Mouse (Mus musculus) kidney, embryonic 16.5 days (tissue): Measurements from ENCODE around the gene Tmed5. TPM values are rescaled to one million over a fixed set of nuclear protein-coding genes. Genes with fewer than 3 reads are reported as not detected.

ENCODE experiments used
- ATAC-seq: fragments of 200-750 bp; cut with Nextera tagmentation; 2 replicates; pipeline ENCODE4 v1.8.0; 2017; ENCODE audit warnings: moderate TSS enrichment; ENCODE audit not compliant: low FRiP score, low TSS enrichment
- H3K27ac ChIP-seq: fragments of 300-500 bp; sonication (generic); 2 replicates; pipeline ENCODE4 v1.5.1; 2014; ENCODE audit warnings: low read length
- H3K27me3 ChIP-seq: fragments of 300-500 bp; sonication (generic); 2 replicates; pipeline ENCODE4 v1.6.1; 2014; ENCODE audit warnings: low read length, control low read depth, mixed read lengths; ENCODE audit not compliant: insufficient read depth
- H3K36me3 ChIP-seq: fragments of 300-500 bp; sonication (generic); 2 replicates; pipeline ENCODE4 v1.6.1; 2014; ENCODE audit warnings: low read length, control low read depth, mixed read lengths; ENCODE audit not compliant: insufficient read depth
- H3K4me1 ChIP-seq: fragments of 300-500 bp; sonication (generic); 2 replicates; pipeline ENCODE4 v1.6.1; 2014; ENCODE audit warnings: low read length, control low read depth, mixed read lengths; ENCODE audit not compliant: insufficient read depth
- H3K4me2 ChIP-seq: fragments of 300-500 bp; sonication (generic); replicated peaks from 2 replicates; pipeline ENCODE4 v1.6.1; 2014; ENCODE audit warnings: low read depth, low read length
- H3K4me3 ChIP-seq: fragments of 300-500 bp; sonication (generic); 2 replicates; pipeline ENCODE4 v1.5.1; 2014; ENCODE audit warnings: mild to moderate bottlenecking, low read length
- H3K9ac ChIP-seq: fragments of 300-500 bp; sonication (generic); replicated peaks from 2 replicates; pipeline ENCODE4 v1.6.1; 2014; ENCODE audit warnings: low read length
- H3K9me3 ChIP-seq: fragments of 300-500 bp; sonication (generic); 2 replicates; pipeline ENCODE4 v1.6.1; 2016; ENCODE audit warnings: low read length, control low read depth
- WGBS: fragments of 180-500 bp; shearing (Covaris S2); extraction: QIAGEN DNeasy Blood & Tissue Kit; methylation state at CpG from one replicate; pipeline ENCODE4 v1.1.7; 2014; 5-methylcytosine and 5-hydroxymethylcytosine counted together
- polyA plus RNA-seq: library from polyadenylated mRNA; unstranded; fragments of >200 nt; fragmentation: Nextera tagmentation; extraction: Ambion mirVana; gene quantifications from 2 replicates; pipeline ENCODE4 v1.2.1, GENCODE M21; 2015

The Tmed5 gene
- 40.3 and 42.0 TPM in 2 replicates for polyA plus RNA-seq

- peak within 1 kb of the TSS; percentile 86 for H3K9ac ChIP-seq
- H3K27ac ChIP-seq: peak within 1 kb of the TSS; percentile 94
- ATAC-seq: peak; percentile 99
- no peaks in the 10 kb centered on the region for H3K27me3 ChIP-seq
- H3K4me1 ChIP-seq: 0 out of 2 replicates have a peak, but pooled peaks cover 7% of the 10 kb centered on the region
- 0 out of 2 replicates have a peak, but pooled peaks cover 2% of the 10 kb centered on the region for H3K36me3 ChIP-seq
- peak within 1 kb of the TSS; percentile 96 for H3K4me3 ChIP-seq
- WGBS: under 1% methylated on average over 65 of the region's 65 CpGs
- H3K9me3 ChIP-seq: no peaks in the 10 kb centered on the region
- peak within 1 kb of the TSS; percentile 70 for H3K4me2 ChIP-seq
Observed at GRCm38 (mm10) chr5:108132441-108133243, at the start of gene Tmed5, which contains the start of gene Ccdc18. Gene Tmed5 (minus strand): TSS chr5:108132620. Gene Ccdc18 (plus strand): TSS chr5:108132875.

GRCm38 (mm10) chr5:108163695-108164094 lies 31.3 kb upstream of the Tmed5 start:
- 44% methylated on average over 1 of the region's 1 CpGs for WGBS
- H3K4me2 ChIP-seq: no peak overlapping the region

GRCm38 (mm10) chr5:108160796-108161195 lies 28.4 kb upstream of the Tmed5 start:
- 98% methylated on average over 2 of the region's 2 CpGs for WGBS
- Histone ChIP-seq H3K9ac (no peak overlapping the region), H3K27me3 (no peaks in the 10 kb centered on the region), H3K9me3 (no peaks in the 10 kb centered on the region), H3K4me3 (no peak overlapping the region), H3K27ac (no peak overlapping the region), H3K36me3 (no peaks in the 10 kb centered on the region), H3K4me1 (no peaks in the 10 kb centered on the region), H3K4me2 (no peak overlapping the region)
- no peak for ATAC-seq

More at GRCm38 (mm10) chr5:108163695-108164094, 31.3 kb upstream of the Tmed5 start:
- Histone ChIP-seq H3K36me3 (no peaks in the 10 kb centered on the region), H3K4me1 (no peaks in the 10 kb centered on the region), H3K27ac (no peak overlapping the region), H3K27me3 (no peaks in the 10 kb centered on the region), H3K9ac (no peak overlapping the region), H3K9me3 (no peaks in the 10 kb centered on the region), H3K4me3 (no peak overlapping the region)
- ATAC-seq: no peak

- H3K9ac ChIP-seq: no peak overlapping the region
- H3K4me2 ChIP-seq: no peak overlapping the region
- H3K4me1 ChIP-seq: no peaks in the 10 kb centered on the region
- H3K4me3 ChIP-seq: no peak overlapping the region
- H3K36me3 ChIP-seq: 0 out of 2 replicates have a peak, but pooled peaks cover 4% of the 10 kb centered on the region
- no peaks in the 10 kb centered on the region for H3K9me3 ChIP-seq
- no peak for ATAC-seq
- WGBS: 87% methylated on average over 1 of the region's 1 CpGs
- H3K27ac ChIP-seq: no peak overlapping the region
- no peaks in the 10 kb centered on the region for H3K27me3 ChIP-seq
Observed at GRCm38 (mm10) chr5:108152592-108152991, 20.2 kb upstream of the Tmed5 start.

GRCm38 (mm10) chr5:108131849-108132440 lies 475 bp downstream of the Tmed5 start:
- no peak for ATAC-seq
- H3K4me2 ChIP-seq: peak overlapping the region; percentile 68
- under 1% methylated on average over 32 of the region's 32 CpGs for WGBS

GRCm38 (mm10) chr5:108120221-108120900 lies 12.1 kb downstream of the Tmed5 start:
- Histone ChIP-seq H3K9ac (no peak overlapping the region), H3K4me2 (no peak overlapping the region), H3K9me3 (no peaks in the 10 kb centered on the region), H3K36me3 (no peaks in the 10 kb centered on the region), H3K4me1 (no peaks in the 10 kb centered on the region), H3K27ac (no peak overlapping the region), H3K27me3 (no peaks in the 10 kb centered on the region), H3K4me3 (no peak overlapping the region)
- WGBS: 86% methylated on average over 9 of the region's 9 CpGs
- no peak for ATAC-seq

More at GRCm38 (mm10) chr5:108131849-108132440, 475 bp downstream of the Tmed5 start:
- 0 out of 2 replicates have a peak, but pooled peaks cover 7% of the 10 kb centered on the region for H3K4me1 ChIP-seq
- H3K27ac ChIP-seq: peak overlapping the region; percentile 94
- H3K27me3 ChIP-seq: no peaks in the 10 kb centered on the region
- H3K4me3 ChIP-seq: peak overlapping the region; percentile 96
- no peaks in the 10 kb centered on the region for H3K9me3 ChIP-seq
- H3K36me3 ChIP-seq: 0 out of 2 replicates have a peak, but pooled peaks cover 3% of the 10 kb centered on the region
- peak overlapping the region; percentile 86 for H3K9ac ChIP-seq

- WGBS: 92% methylated on average over 4 of the region's 4 CpGs
Observed at GRCm38 (mm10) chr5:108117693-108118092, 14.7 kb downstream of the Tmed5 start.

GRCm38 (mm10) chr5:108109346-108109745 lies 23.1 kb downstream of the Tmed5 start:
- no peak for ATAC-seq
- Histone ChIP-seq H3K4me2 (no peak overlapping the region), H3K27ac (no peak overlapping the region), H3K27me3 (no peaks in the 10 kb centered on the region), H3K9ac (no peak overlapping the region), H3K36me3 (peaks cover 17% of the 10 kb centered on the region), H3K4me1 (no peaks in the 10 kb centered on the region), H3K9me3 (no peaks in the 10 kb centered on the region), H3K4me3 (no peak overlapping the region)
- WGBS: 97% methylated on average over 7 of the region's 7 CpGs

More at GRCm38 (mm10) chr5:108117693-108118092, 14.7 kb downstream of the Tmed5 start:
- Histone ChIP-seq H3K9ac (no peak overlapping the region), H3K4me1 (no peaks in the 10 kb centered on the region), H3K4me2 (no peak overlapping the region), H3K27ac (no peak overlapping the region), H3K4me3 (no peak overlapping the region), H3K9me3 (no peaks in the 10 kb centered on the region), H3K36me3 (no peaks in the 10 kb centered on the region), H3K27me3 (no peaks in the 10 kb centered on the region)
- ATAC-seq: no peak

- no peak overlapping the region for H3K9ac ChIP-seq
- peaks cover 36% of the 10 kb centered on the region for H3K36me3 ChIP-seq
- H3K27me3 ChIP-seq: no peaks in the 10 kb centered on the region
- H3K4me1 ChIP-seq: no peaks in the 10 kb centered on the region
- WGBS: 88% methylated on average over 5 of the region's 5 CpGs
- ATAC-seq: no peak
- no peaks in the 10 kb centered on the region for H3K9me3 ChIP-seq
- no peak overlapping the region for H3K4me2 ChIP-seq
- no peak overlapping the region for H3K27ac ChIP-seq
- no peak overlapping the region for H3K4me3 ChIP-seq
Observed at GRCm38 (mm10) chr5:108104306-108104705, 28.1 kb downstream of the Tmed5 start.
